Mouse (Mus musculus) forebrain, embryonic 10.5 days (tissue): ENCODE data around the gene Tex19.2. TPM values are rescaled to one million over a fixed set of nuclear protein-coding genes. Genes with fewer than 3 reads are reported as not detected.
"Not testable (repeated sequence)": the region's sequence is repeated elsewhere in the genome, so short reads cannot be mapped to it uniquely, and the experiment has no call there.

Source experiments
- DNase-seq: peaks from one replicate; pipeline ENCODE4 v3.0.0-alpha.2; 2017; ENCODE audit warnings: low spot score; ENCODE audit errors: extremely low spot score
- H3K27ac ChIP-seq: fragments of 300-500 bp; sonication (generic); 2 replicates; pipeline ENCODE4 v1.5.1; 2016; ENCODE audit warnings: mild to moderate bottlenecking
- H3K27me3 ChIP-seq: fragments of 300-500 bp; sonication (generic); 2 replicates; pipeline ENCODE4 v1.6.1; 2016; ENCODE audit warnings: mild to moderate bottlenecking; ENCODE audit not compliant: poor library complexity, severe bottlenecking
- H3K36me3 ChIP-seq: fragments of 300-500 bp; sonication (generic); replicated peaks from 2 replicates; pipeline ENCODE4 v1.6.1; 2016; ENCODE audit warnings: mild to moderate bottlenecking, moderate library complexity
- H3K4me1 ChIP-seq: fragments of 300-500 bp; sonication (generic); 2 replicates; pipeline ENCODE4 v1.6.1; 2016
- H3K4me3 ChIP-seq: fragments of 300-500 bp; sonication (generic); 2 replicates; pipeline ENCODE4 v1.5.1; 2016; ENCODE audit warnings: mild to moderate bottlenecking, moderate library complexity
- H3K9me3 ChIP-seq: fragments of 300-500 bp; sonication (generic); 2 replicates; pipeline ENCODE4 v1.6.1; 2016; ENCODE audit warnings: mild to moderate bottlenecking, moderate library complexity
- WGBS: fragments of 180-500 bp; shearing (Covaris S2); methylation state at CpG from one replicate; pipeline ENCODE4 v1.1.7; 2016; 5-methylcytosine and 5-hydroxymethylcytosine counted together
- polyA plus RNA-seq: library from polyadenylated mRNA; unstranded; fragments of >200 nt; fragmentation: Nextera tagmentation; extraction: Ambion mirVana; gene quantifications from 2 replicates; pipeline ENCODE4 v1.2.1, GENCODE M21; 2016

Tex19.2 gene
- polyA plus RNA-seq, 1 experiment from 2014 or later: 0.06 TPM

GRCm38 (mm10) chr11:121127441-121127840 is 9.0 kb upstream of the Tex19.2 start:
- DNase-seq: no peak

GRCm38 (mm10) chr11:121126395-121126794 is 7.9 kb upstream of the Tex19.2 start:
- DNase-seq: no peak
- no peaks in the 10 kb centered on the region for H3K36me3 ChIP-seq
- no peak overlapping the region for H3K27ac ChIP-seq
- WGBS: 82% methylated on average over 1 of the region's 1 CpGs
- no peaks in the 10 kb centered on the region for H3K9me3 ChIP-seq
- H3K27me3 ChIP-seq: no peaks in the 10 kb centered on the region
- no peaks in the 10 kb centered on the region for H3K4me1 ChIP-seq
- no peak overlapping the region for H3K4me3 ChIP-seq

More at GRCm38 (mm10) chr11:121127441-121127840, 9.0 kb upstream of the Tex19.2 start:
- WGBS: 92% methylated on average over 3 of the region's 3 CpGs
- Histone ChIP-seq H3K4me3 (no peak overlapping the region), H3K36me3 (no peaks in the 10 kb centered on the region), H3K27ac (no peak overlapping the region), H3K27me3 (no peaks in the 10 kb centered on the region), H3K4me1 (no peaks in the 10 kb centered on the region), H3K9me3 (no peaks in the 10 kb centered on the region)

DNA sequence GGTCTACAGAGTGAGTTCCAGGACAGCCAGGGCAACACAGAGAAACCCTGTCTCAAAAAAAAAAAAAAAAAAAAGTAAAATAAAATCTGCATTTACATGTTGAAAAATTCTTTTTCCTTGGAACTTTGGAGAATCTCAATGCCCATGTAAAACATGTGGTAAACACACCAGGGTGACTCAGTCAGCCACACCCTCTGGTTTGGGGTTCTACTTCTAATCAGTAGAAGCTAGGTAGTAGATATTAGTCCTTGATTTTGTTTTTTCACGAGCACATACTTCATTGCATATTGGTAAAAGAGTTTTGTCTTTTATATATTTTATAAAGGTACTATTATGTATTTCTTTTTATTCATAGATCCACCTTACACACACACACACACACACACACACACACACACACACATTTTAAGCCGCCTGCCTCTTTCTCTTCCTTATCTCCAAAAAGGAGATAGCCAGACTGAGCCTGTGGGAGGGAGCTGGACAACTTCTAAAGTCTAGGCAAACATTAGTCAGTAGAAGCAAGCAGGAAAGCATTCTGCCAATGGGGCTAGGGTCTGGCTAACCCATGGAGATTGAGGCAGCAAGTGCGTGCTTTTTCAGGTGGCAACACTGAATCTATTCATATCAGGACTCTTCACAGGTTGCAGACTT is 7.2 kb upstream of the Tex19.2 start:
- no peaks in the 10 kb centered on the region for H3K9me3 ChIP-seq
- 86% methylated on average over 3 of the region's 3 CpGs for whole genome bisulfite sequencing
- no peaks in the 10 kb centered on the region for H3K36me3 ChIP-seq
- no peak overlapping the region for H3K27ac ChIP-seq
- no peak overlapping the region for H3K4me3 ChIP-seq
- no peak for DNase-seq
- H3K27me3 ChIP-seq: no peaks in the 10 kb centered on the region
- no peaks in the 10 kb centered on the region for H3K4me1 ChIP-seq

GRCm38 (mm10) chr11:121123438-121123837 is 5.0 kb upstream of the Tex19.2 start:
- Histone ChIP-seq H3K9me3 (no peaks in the 10 kb centered on the region), H3K4me1 (peaks cover 11% of the 10 kb centered on the region), H3K27ac (no peak overlapping the region), H3K27me3 (no peaks in the 10 kb centered on the region), H3K36me3 (no peaks in the 10 kb centered on the region), H3K4me3 (no peak overlapping the region)
- no peak for DNase-seq
- WGBS: 89% methylated on average over 4 of the region's 4 CpGs

- DNase-seq: no peak
- H3K4me1 ChIP-seq: peaks cover 16% of the 10 kb centered on the region
- H3K4me3 ChIP-seq: no peak overlapping the region
- H3K27ac ChIP-seq: no peak overlapping the region
- no peaks in the 10 kb centered on the region for H3K9me3 ChIP-seq
- H3K27me3 ChIP-seq: no peaks in the 10 kb centered on the region
- WGBS: 73% methylated on average over 2 of the region's 2 CpGs
- H3K36me3 ChIP-seq: no peaks in the 10 kb centered on the region
Measured at GRCm38 (mm10) chr11:121122024-121122670, 3.7 kb upstream of the Tex19.2 start.

- Histone ChIP-seq H3K4me1 (peaks cover 16% of the 10 kb centered on the region), H3K27ac (no peak overlapping the region), H3K4me3 (no peak overlapping the region), H3K27me3 (no peaks in the 10 kb centered on the region), H3K9me3 (no peaks in the 10 kb centered on the region), H3K36me3 (no peaks in the 10 kb centered on the region)
- WGBS: 90% methylated on average over 3 of the region's 3 CpGs
- no peak for DNase-seq
Measured at GRCm38 (mm10) chr11:121121151-121121550, 2.7 kb upstream of the Tex19.2 start.

DNA sequence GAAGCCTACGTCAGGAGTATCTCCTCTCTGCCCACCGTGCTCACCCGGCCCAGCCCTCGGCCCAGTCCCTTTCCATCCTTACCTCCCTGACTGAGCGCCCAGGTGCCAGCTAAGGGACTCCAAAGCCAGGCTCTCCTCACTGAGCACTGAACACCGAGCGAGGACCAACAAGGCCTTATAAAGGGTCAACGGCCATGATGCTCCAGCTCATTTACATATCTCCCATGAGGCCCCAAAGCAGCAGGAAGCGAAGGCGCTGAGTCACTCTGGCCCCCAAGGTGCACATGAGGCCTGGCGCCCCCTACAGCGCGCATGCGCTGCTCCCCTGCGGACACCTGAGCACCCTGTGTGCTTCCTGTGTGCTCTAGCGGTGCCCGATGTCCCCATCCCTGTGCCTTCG is 371 bp downstream of the Tex19.2 start:
- Histone ChIP-seq H3K36me3 (no peaks in the 10 kb centered on the region), H3K9me3 (no peaks in the 10 kb centered on the region), H3K27me3 (no peaks in the 10 kb centered on the region), H3K4me1 (peaks cover 16% of the 10 kb centered on the region), H3K27ac (0 out of 2 replicates have a peak overlapping the region, but pooled peaks have one; percentile 15), H3K4me3 (no peak overlapping the region)
- DNase-seq: no peak
- 93% methylated on average over 18 of the region's 18 CpGs for WGBS

- H3K4me1 ChIP-seq: no peaks in the 10 kb centered on the region
- no peaks in the 10 kb centered on the region for H3K27me3 ChIP-seq
- no peaks in the 10 kb centered on the region for H3K9me3 ChIP-seq
- H3K27ac ChIP-seq: no peak overlapping the region
- no peak overlapping the region for H3K4me3 ChIP-seq
- DNase-seq: no peak
- no peaks in the 10 kb centered on the region for H3K36me3 ChIP-seq
- 88% methylated on average over 5 of the region's 5 CpGs for WGBS
Measured at GRCm38 (mm10) chr11:121112091-121112775, 6.2 kb downstream of the Tex19.2 start.

DNA sequence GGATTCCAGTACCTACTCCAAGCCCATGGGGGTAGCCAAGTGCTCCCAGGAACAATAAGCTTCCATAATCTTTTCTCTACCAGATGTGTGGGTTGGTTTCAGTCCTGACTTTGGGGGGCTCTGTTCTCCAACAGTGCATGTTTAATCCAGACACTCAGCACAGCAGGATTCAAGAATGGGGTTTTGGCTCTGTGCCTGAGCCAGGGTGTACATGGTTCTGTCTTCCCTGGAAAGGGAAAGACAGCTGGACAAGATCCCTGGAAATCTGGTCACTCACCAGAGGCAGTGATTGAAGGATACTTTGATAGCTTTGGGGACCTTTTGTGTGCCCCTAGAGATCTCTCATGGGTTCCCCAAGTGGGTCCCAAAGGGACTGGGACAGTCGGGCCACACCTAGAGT is 6.9 kb downstream of the Tex19.2 start:
- no peak for DNase-seq
- no peaks in the 10 kb centered on the region for H3K36me3 ChIP-seq
- no peak overlapping the region for H3K27ac ChIP-seq
- H3K4me3 ChIP-seq: no peak overlapping the region
- no peaks in the 10 kb centered on the region for H3K9me3 ChIP-seq
- no peaks in the 10 kb centered on the region for H3K4me1 ChIP-seq
- 78% methylated on average over 1 of the region's 1 CpGs for WGBS
- H3K27me3 ChIP-seq: no peaks in the 10 kb centered on the region

DNA sequence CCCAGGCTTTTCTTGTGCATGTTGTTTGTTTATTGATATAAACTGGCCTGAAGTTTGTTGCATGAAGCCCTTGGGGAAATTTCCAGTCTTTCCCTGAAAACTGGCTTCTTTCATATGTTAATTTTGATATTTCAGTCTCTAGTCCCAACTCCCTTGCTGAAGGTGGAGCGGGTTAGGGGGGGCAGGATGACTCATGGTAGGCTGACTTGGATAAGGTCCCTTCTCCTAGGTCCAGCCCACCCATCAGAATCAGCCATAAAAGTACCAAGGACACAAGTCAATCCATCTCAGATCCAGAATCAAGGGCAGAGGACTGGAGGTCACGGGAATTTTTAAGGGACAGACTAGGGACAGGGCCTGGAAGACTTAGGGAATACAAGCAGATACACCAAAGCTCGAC is 7.4 kb downstream of the Tex19.2 start:
- no peaks in the 10 kb centered on the region for H3K9me3 ChIP-seq
- no peak for DNase-seq
- no peaks in the 10 kb centered on the region for H3K27me3 ChIP-seq
- no peak overlapping the region for H3K27ac ChIP-seq
- no peak overlapping the region for H3K4me3 ChIP-seq
- no peaks in the 10 kb centered on the region for H3K36me3 ChIP-seq
- 84% methylated on average over 3 of the region's 3 CpGs for WGBS
- H3K4me1 ChIP-seq: no peaks in the 10 kb centered on the region

GRCm38 (mm10) chr11:121109986-121110385 is 8.5 kb downstream of the Tex19.2 start:
- no peaks in the 10 kb centered on the region for H3K4me1 ChIP-seq
- DNase-seq: no peak

DNA sequence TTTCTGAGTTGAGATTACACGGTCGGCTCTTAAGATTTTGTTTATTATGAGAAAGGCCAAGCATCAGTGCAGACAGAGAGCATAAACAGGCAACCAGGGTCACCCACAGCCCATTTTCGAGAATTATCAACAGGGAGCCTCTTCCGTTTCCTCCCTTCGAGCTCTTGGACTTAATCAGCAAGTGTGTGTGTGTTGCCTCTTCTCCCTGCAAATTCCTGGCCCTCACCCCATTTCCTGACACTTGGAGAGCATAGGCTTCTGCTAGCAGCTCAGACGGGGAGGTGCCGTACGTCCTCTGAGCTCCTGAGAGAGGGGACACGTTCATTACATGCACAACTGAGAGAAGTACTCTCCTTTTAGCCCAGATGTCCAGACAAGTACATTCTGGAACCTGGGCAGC is 10.4 kb downstream of the Tex19.2 start:
- no peak overlapping the region for H3K4me3 ChIP-seq
- no peak for DNase-seq
- WGBS: 81% methylated on average over 9 of the region's 9 CpGs
- H3K9me3 ChIP-seq: no peaks in the 10 kb centered on the region
- no peak overlapping the region for H3K27ac ChIP-seq
- no peaks in the 10 kb centered on the region for H3K36me3 ChIP-seq
- H3K27me3 ChIP-seq: no peaks in the 10 kb centered on the region
- H3K4me1 ChIP-seq: no peaks in the 10 kb centered on the region

More at GRCm38 (mm10) chr11:121109986-121110385, 8.5 kb downstream of the Tex19.2 start:
- 27% methylated on average over 2 of the region's 2 CpGs for WGBS
- Histone ChIP-seq H3K27me3 (no peaks in the 10 kb centered on the region), H3K36me3 (no peaks in the 10 kb centered on the region), H3K27ac (no peak overlapping the region), H3K4me3 (no peak overlapping the region), H3K9me3 (no peaks in the 10 kb centered on the region)

GRCm38 (mm10) chr11:121107242-121107641 is 11.2 kb downstream of the Tex19.2 start:
- H3K9me3 ChIP-seq, H3K36me3 ChIP-seq: not testable (repeated sequence)
- 75% methylated on average over 1 of the region's 1 CpGs for WGBS

More at GRCm38 (mm10) chr11:121107242-121107641, 11.2 kb downstream of the Tex19.2 start:
- H3K4me1 ChIP-seq, H3K4me3 ChIP-seq, DNase-seq, H3K27me3 ChIP-seq, H3K27ac ChIP-seq: not testable (repeated sequence)
